Mouse (Mus musculus) lung, postnatal 0 days (tissue): ENCODE measurements around the gene Gcn1l1. TPM values are rescaled to one million over a fixed set of nuclear protein-coding genes. Genes with fewer than 3 reads are reported as not detected.

Experiments
- ATAC-seq: fragments of 200-750 bp; cut with Nextera tagmentation; 2 replicates; pipeline ENCODE4 v1.8.0; 2017; ENCODE audit warnings: moderate library complexity
- DNase-seq: peaks from one replicate; pipeline ENCODE4 v3.0.0-alpha.2; 2016; ENCODE audit warnings: low spot score
- H3K27ac ChIP-seq: fragments of 300-500 bp; sonication (generic); 2 replicates; pipeline ENCODE4 v1.5.1; 2014; ENCODE audit warnings: antibody characterized with exemption, mild to moderate bottlenecking, low read length, mixed read lengths
- H3K27me3 ChIP-seq: fragments of 300-500 bp; sonication (generic); replicated peaks from 2 replicates; pipeline ENCODE4 v1.6.1; 2014; ENCODE audit warnings: low read length, mixed read lengths; ENCODE audit not compliant: insufficient read depth
- H3K36me3 ChIP-seq: fragments of 300-500 bp; sonication (generic); 2 replicates; pipeline ENCODE4 v1.6.1; 2014; ENCODE audit warnings: low read length, mixed read lengths; ENCODE audit not compliant: insufficient read depth
- H3K4me1 ChIP-seq: fragments of 300-500 bp; sonication (generic); 2 replicates; pipeline ENCODE4 v1.6.1; 2014; ENCODE audit warnings: antibody characterized with exemption, low read depth, low read length, mixed read lengths; ENCODE audit not compliant: insufficient read depth
- H3K4me2 ChIP-seq: fragments of 300-500 bp; sonication (generic); replicated peaks from 2 replicates; pipeline ENCODE4 v1.6.1; 2014; ENCODE audit warnings: low read depth, mild to moderate bottlenecking, low read length, moderate library complexity, mixed read lengths
- H3K4me3 ChIP-seq: fragments of 300-500 bp; sonication (generic); 2 replicates; pipeline ENCODE4 v1.5.1; 2014; ENCODE audit warnings: low read depth, low read length
- H3K9ac ChIP-seq: fragments of 300-500 bp; sonication (generic); replicated peaks from 2 replicates; pipeline ENCODE4 v1.6.1; 2014; ENCODE audit warnings: low read depth, mild to moderate bottlenecking
- H3K9me3 ChIP-seq: fragments of 300-500 bp; sonication (generic); 2 replicates; pipeline ENCODE4 v1.6.1; 2016; ENCODE audit warnings: low read length, mixed read lengths
- CTCF ChIP-seq: IDR thresholded peaks from 2 replicates; pipeline ENCODE4 v1.5.1; 2016; ENCODE audit warnings: antibody characterized with exemption, mild to moderate bottlenecking
- EP300 ChIP-seq: IDR thresholded peaks from 2 replicates; pipeline ENCODE4 v1.6.1; 2016; ENCODE audit warnings: antibody characterized with exemption, mild to moderate bottlenecking, control low read depth
- WGBS: fragments of 180-500 bp; shearing (Covaris S2); extraction: QIAGEN DNeasy Blood & Tissue Kit; methylation state at CpG from one replicate; pipeline ENCODE4 v1.1.7; 2014; 5-methylcytosine and 5-hydroxymethylcytosine counted together
- polyA plus RNA-seq: library from polyadenylated mRNA; unstranded; fragments of >200 nt; fragmentation: Nextera tagmentation; extraction: Ambion mirVana; gene quantifications from 2 replicates; pipeline ENCODE4 v1.2.1, GENCODE M21; 2015

Gcn1l1 gene
- polyA plus RNA-seq, 1 experiment from 2014 or later = 13.1 TPM

- 81% methylated on average over 10 of the region's 10 CpGs for WGBS
- H3K4me3 ChIP-seq = no peak overlapping the region
- no peak overlapping the region for H3K27ac ChIP-seq
- no peak for TF ChIP-seq CTCF
- no peak for TF ChIP-seq EP300
- no peak overlapping the region for H3K9ac ChIP-seq
- no peaks in the 10 kb centered on the region for H3K9me3 ChIP-seq
- peaks cover 4% of the 10 kb centered on the region; the same call in 1 of the 2 replicates for H3K36me3 ChIP-seq
- no peak for DNase-seq
- H3K4me1 ChIP-seq = peaks cover 6% of the 10 kb centered on the region; the same call in 1 of the 2 replicates
- ATAC-seq = no peak
- H3K4me2 ChIP-seq = no peak overlapping the region
- no peaks in the 10 kb centered on the region for H3K27me3 ChIP-seq
Measured at GRCm38 (mm10) chr5:115626237-115626886, 61.3 kb downstream of the Gcn1l1 start.

- DNase-seq (no peak), ATAC-seq (no peak)
- H3K9ac ChIP-seq = no peak overlapping the region
- WGBS = 67% methylated on average over 8 of the region's 8 CpGs
- no peak for TF ChIP-seq CTCF
- TF ChIP-seq EP300 = no peak
- no peaks in the 10 kb centered on the region for H3K9me3 ChIP-seq
- H3K36me3 ChIP-seq = no peaks in the 10 kb centered on the region
- H3K4me1 ChIP-seq = peaks cover 7% of the 10 kb centered on the region; the same call in 1 of the 2 replicates
- no peak overlapping the region for H3K4me3 ChIP-seq
- no peak overlapping the region for H3K4me2 ChIP-seq
- no peaks in the 10 kb centered on the region for H3K27me3 ChIP-seq
- H3K27ac ChIP-seq = no peak overlapping the region
Measured at GRCm38 (mm10) chr5:115628083-115628482, 63.0 kb downstream of the Gcn1l1 start.

GRCm38 (mm10) chr5:115629672-115630071 is 64.6 kb downstream of the Gcn1l1 start:
- 86% methylated on average over 4 of the region's 4 CpGs for WGBS
- H3K9ac ChIP-seq = no peak overlapping the region
- ATAC-seq (no peak), DNase-seq (no peak)
- H3K27ac ChIP-seq = no peak overlapping the region
- H3K4me1 ChIP-seq = peaks cover 13% of the 10 kb centered on the region; the same call in 1 of the 2 replicates
- no peak for TF ChIP-seq CTCF
- no peaks in the 10 kb centered on the region for H3K36me3 ChIP-seq
- H3K9me3 ChIP-seq = no peaks in the 10 kb centered on the region
- no peaks in the 10 kb centered on the region for H3K27me3 ChIP-seq
- H3K4me2 ChIP-seq = no peak overlapping the region
- no peak overlapping the region for H3K4me3 ChIP-seq

- Histone ChIP-seq H3K4me3 (no peak overlapping the region), H3K27me3 (no peaks in the 10 kb centered on the region), H3K9me3 (no peaks in the 10 kb centered on the region), H3K27ac (no peak overlapping the region), H3K9ac (no peak overlapping the region), H3K4me1 (peaks cover 13% of the 10 kb centered on the region; the same call in 1 of the 2 replicates), H3K4me2 (peak overlapping the region; percentile 88; the same call in 1 of the 2 replicates), H3K36me3 (no peaks in the 10 kb centered on the region)
- WGBS = 45% methylated on average over 5 of the region's 5 CpGs
- DNase-seq (no peak), ATAC-seq (no peak)
- TF ChIP-seq CTCF (no peak), EP300 (no peak)
Measured at GRCm38 (mm10) chr5:115630291-115630690, 65.2 kb downstream of the Gcn1l1 start.

DNA sequence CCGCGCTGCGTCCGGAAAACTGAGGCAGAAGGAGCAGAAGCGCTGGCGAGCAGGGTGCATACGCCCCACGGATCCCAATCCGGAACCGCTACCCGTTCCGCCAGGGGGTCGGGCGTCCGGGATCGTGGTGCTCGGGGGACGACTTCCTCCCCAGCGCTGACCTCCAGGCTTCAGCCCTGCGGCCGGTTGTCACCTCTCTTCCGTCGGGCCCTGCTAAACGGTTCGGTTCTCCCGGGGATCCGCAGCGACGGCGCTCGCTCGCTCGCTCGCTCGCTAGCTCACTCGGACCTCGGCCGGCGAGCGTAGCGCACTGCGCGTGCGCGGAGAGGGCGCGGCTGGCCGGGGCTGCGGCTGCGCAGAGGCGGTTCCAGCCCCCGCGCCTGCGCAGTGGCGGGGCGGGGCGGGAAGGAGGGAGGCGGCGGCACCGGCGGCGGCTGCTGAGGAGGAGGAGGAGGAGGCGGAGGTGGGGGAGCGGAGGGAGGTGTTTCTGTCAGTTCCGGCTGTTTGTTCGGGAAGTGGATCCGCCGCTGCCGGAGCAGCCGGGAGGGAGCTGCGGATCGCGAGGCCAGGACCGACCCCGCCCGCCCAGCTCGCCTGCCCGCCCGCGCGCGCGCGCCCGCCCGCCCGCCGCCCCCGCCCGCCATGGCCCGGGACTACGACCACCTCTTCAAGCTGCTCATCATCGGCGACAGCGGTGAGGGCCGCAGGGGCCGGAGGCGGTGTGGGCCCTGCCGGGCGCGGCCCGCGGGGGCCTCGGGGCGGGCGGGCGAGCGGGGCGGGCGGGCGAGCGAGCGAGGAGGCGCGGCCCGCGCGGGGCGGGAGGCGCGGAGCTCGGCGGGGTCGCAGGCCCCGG is 66.7 kb downstream of the Gcn1l1 start, which contains the start of gene Rab35:
TSS of gene Rab35 (plus strand) at position 404 of the 853 bp plus-strand sequence.
- Histone ChIP-seq H3K4me1 (peaks cover 13% of the 10 kb centered on the region; the same call in 1 of the 2 replicates), H3K36me3 (no peaks in the 10 kb centered on the region), H3K27me3 (no peaks in the 10 kb centered on the region), H3K4me3 (peak within 1 kb of the TSS; percentile 86), H3K4me2 (peak within 1 kb of the TSS; percentile 88), H3K9ac (peak within 1 kb of the TSS; percentile 78), H3K27ac (peak within 1 kb of the TSS; percentile 88), H3K9me3 (no peaks in the 10 kb centered on the region)
- 2% methylated on average over 37 of the region's 125 CpGs for WGBS
- TF ChIP-seq CTCF (peak; percentile 40), EP300 (no peak)
- DNase-seq = peak; percentile 97
- peak; percentile 94 for ATAC-seq

DNA sequence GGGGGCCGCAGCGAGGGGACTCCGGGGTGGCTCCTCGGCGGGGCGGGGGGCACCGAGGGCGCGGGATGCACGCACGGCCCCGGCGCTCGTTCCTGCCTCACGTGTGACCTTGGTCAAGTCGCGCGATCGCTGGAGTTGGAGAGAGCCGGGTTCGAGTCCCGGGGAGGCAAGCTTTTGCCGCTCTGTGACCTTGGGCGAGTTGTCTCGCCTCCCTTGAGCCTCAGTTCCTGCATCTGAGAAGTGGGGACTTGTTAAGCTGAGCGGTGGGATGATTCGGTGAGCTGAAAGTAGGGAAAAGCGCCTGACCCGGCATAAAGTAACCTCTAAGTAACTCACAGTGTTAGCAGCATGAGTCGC is 67.3 kb downstream of the Gcn1l1 start:
- ATAC-seq (no peak), DNase-seq (peak; percentile 39)
- no peak for TF ChIP-seq EP300
- no peak for TF ChIP-seq CTCF
- Histone ChIP-seq H3K36me3 (no peaks in the 10 kb centered on the region), H3K4me1 (peaks cover 13% of the 10 kb centered on the region; the same call in 1 of the 2 replicates), H3K9me3 (no peaks in the 10 kb centered on the region), H3K4me2 (peak overlapping the region; percentile 88), H3K9ac (peak overlapping the region; percentile 78), H3K27me3 (no peaks in the 10 kb centered on the region), H3K4me3 (peak overlapping the region; percentile 86), H3K27ac (peak overlapping the region; percentile 88)
- under 1% methylated on average over 25 of the region's 30 CpGs for WGBS
